Mouse (Mus musculus) forelimb bud, embryonic 11.5 days (tissue): ENCODE data around the gene Cgn.
A peak's percentile ranks its signal among the peaks of the same experiment; 100 is the strongest.

Source experiments
- DNase-seq: peaks from one replicate; pipeline ENCODE4 v3.0.0-alpha.2; 2012; ENCODE audit warnings: low read depth, low spot score

Cgn gene

DNA sequence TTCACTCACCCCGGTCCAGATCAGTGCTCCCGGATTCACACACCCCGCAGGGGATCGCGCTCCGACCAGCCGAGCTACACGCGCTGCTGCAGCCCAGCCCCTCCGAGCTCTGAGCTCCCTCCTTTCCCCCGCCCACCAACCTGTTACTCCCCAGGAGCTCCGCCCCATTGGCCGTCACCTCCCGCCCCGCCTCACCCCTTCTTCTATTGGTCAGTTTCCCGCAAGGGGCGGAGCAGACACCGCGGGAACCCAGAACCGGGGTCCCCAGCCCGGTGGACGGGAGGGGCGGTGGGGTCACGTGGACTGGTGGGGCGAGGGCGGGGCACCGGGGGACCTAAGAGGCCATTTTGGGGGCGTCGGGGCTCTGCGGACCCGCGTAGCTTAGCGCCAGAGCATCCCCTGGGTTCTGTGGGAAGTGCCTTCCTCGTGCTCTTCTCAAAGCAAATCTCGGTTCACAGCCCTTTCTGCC, at the start of gene Cgn:
TSS of gene Cgn (minus strand) at position 126 of the 469 bp plus-strand sequence.
- DNase-seq: peak; percentile 95

- DNase-seq: no peak
Measured at GRCm38 (mm10) chr3:94835396-94835795, 49.1 kb upstream of the Cgn start.

DNA sequence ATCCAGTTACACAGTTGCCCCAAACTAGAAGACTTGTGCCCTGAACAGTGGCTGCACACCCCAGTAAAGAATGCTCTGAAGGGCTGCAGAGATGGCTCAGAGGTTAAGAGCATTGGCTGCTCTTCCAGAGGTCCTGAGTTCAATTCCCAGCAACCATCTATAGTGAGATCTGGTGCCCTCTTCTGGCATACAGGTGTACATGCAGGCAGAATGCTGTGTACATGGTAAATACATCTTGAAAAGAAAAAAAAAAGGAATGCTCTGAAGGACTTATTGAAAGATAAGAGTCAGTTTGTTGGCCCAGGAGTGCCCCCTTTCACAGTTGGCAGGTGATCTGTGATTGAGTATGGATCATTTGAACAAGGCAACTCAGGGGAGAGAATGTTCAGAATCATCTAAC, 47.1 kb upstream of the Cgn start:
- no peak for DNase-seq

GRCm38 (mm10) chr3:94832701-94833100, 46.4 kb upstream of the Cgn start:
- DNase-seq: no peak

DNA sequence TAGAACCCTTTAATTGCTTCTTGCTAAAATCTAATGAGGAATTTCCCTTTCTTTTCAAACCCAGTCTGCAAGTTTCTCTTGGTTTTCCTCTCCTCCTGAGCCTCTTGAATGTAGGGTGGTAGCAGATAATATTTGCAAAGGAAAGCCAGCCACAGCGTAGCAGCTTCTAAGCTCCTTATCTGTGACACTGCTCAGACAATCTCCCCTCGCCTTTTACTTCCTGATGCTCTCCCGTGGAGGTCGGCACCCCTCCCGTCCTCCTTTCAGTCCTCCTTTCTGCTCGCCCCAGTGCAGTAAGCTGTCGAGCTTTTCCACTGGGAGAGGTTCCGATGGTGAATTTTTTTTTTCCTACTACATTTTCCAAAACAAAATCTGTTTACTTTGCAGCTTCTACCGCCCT, 45.8 kb upstream of the Cgn start:
- DNase-seq: no peak

DNA sequence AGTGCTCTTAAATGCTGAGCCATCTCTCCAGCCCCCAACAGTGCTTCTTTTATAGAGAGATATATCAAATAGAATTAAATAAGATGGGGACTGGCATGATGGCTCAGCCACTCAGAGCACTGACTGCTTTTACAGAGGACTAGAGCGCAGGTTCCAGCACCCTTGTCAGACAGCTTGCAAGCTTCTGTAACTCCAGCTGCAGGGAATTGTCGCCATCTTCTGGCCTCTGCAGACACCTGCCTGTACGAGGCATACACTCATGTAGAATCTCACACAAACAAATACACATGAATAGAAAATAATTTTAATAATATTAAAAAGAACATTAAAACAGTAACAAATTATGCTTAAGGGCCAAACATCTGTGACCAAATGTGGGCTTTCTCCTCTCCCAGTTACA, 37.8 kb upstream of the Cgn start:
- DNase-seq: no peak

DNA sequence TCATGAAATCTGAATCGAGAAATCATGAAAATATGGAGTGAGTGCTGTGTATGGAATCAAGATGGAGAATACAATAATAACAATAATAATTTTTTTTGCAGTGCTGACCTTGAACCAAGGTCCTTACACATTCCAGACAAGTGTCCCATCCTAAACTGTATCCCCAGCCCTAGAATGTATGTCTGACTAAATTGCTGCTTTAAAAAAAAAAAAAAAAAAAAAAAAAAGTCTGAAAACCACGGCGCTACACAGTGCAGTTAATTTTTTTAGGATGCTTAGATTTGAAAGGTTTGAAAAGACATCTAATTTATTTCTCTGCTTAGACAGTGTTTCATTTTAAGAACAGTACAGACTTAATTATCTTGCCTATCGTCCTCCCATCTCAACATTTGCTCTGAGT, 35.8 kb upstream of the Cgn start:
- no peak for DNase-seq

GRCm38 (mm10) chr3:94821008-94821638, 34.8 kb upstream of the Cgn start:
- peak; percentile 86 for DNase-seq

GRCm38 (mm10) chr3:94819452-94820425, 33.4 kb upstream of the Cgn start:
- DNase-seq: peak; percentile 17

DNA sequence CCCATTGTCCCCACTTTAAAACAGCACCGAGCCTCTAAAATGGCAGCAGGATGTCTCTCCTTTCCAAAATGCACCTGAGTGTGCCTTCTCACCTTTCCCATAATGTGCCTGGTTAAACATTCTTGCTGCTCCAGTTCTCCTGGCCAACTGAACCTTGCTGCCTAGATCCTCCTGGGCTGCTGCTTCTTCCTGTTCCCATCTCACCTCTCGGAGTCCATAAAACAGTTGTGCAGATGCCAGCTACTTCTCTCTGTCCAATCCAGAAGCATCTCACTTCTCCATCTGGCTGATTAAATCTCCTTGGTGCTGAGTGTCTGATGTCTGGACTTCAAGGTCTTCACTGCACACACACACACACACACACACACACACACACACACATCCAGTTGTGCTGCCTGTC, 31.4 kb upstream of the Cgn start:
- DNase-seq: no peak

DNA sequence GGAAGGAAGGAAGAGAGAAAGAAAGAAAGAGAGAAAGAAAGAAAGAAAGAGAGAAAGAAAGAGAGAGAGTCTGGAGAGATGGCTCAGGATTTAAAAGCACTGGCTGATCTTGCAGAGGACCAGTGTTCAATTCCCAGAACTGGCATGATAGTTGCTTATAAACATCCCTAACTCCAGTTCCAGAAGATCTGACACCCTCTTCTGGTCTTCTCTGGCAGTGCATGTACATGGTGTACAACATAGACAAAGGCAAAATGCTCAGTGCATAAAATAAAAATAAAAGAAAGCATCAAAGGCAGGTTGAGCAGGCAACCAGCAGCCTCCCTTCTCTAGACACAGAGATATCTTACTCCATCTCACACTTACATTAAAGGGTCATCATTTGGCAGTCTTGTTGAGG, 29.3 kb upstream of the Cgn start:
- no peak for DNase-seq

DNA sequence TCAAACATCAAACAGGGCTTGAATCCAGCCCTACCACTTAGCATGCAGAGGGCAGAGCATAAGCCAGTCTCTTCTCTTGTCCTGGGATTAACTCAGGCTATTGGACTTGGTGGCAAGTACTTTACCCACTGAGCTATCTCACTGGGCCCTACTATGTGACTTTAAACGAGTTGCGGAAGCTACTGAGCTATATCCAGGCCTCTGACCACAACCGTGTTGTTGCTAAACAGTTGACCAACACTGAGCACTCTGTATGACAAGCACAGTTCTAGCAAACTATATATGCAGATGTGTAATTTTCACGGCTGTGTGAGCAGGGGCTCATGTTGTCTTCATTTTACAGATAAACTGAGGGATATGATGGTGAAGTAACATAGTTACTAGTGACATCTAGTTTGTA, 28.4 kb upstream of the Cgn start:
- DNase-seq: no peak

- DNase-seq: no peak
Measured at GRCm38 (mm10) chr3:94814063-94814462, 27.8 kb upstream of the Cgn start.

- DNase-seq: no peak
Measured at GRCm38 (mm10) chr3:94813651-94814050, 27.4 kb upstream of the Cgn start.

- no peak for DNase-seq
Measured at GRCm38 (mm10) chr3:94811628-94812027, 25.3 kb upstream of the Cgn start.

- no peak for DNase-seq
Measured at GRCm38 (mm10) chr3:94808296-94808695, 22.0 kb upstream of the Cgn start.

DNA sequence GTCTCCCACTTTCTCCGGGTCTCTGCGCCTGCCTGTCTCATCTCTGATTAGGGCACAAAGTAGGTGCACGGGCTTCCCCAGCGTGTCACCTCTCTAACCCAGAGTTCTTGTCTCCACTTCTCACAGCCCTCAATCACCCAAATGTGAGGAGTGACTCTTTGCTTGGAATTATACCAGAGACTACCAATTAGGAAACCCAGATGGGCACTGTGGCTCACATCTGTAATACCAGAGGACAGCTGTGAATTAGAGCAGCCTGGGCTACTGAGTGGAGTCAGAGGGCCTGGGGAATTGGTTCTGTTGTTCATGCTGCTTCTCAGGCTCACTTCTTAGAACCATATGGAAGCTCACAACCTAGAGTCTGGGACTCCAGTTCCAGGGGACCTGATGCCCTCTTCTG, 18.7 kb upstream of the Cgn start:
- no peak for DNase-seq

DNA sequence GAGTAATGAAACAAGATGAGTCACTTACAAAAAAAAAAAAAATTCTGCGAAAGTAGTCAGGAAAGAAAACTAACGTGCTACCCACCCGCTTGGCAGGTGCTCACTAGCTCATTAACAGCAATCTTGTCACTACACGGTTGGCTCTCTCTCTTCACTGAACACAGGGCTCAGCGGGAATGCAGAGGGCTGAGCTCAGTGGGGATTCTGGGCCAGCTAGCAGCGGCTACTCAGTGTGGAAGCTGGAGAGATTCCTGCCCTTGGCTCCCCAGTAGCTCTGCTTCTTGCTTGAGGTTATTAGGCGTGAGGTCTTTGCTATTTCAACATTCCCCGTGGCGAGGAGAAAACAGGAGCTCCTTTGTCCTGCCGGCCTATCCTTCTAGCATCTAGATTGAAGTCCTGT, 17.9 kb upstream of the Cgn start:
- DNase-seq: no peak

DNA sequence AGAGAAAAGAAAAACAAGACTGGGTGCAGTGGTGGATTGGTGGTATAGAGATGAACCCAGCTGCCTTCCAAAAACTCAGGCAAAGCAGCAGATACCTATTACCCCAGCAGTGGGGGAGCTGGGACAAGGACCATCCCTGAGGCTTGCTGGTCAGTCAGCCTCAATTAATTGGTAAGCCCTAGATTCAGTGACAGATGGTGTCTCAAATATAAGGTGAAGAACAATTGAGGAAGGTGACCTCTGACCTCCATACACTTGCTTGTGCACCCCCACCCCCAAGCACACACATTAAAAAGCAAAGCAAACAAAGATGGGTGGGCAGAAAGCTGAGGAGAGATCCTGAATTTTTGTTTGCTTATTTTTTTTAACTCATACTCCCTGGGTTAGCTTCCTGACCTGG, 9.9 kb upstream of the Cgn start:
- DNase-seq: no peak

DNA sequence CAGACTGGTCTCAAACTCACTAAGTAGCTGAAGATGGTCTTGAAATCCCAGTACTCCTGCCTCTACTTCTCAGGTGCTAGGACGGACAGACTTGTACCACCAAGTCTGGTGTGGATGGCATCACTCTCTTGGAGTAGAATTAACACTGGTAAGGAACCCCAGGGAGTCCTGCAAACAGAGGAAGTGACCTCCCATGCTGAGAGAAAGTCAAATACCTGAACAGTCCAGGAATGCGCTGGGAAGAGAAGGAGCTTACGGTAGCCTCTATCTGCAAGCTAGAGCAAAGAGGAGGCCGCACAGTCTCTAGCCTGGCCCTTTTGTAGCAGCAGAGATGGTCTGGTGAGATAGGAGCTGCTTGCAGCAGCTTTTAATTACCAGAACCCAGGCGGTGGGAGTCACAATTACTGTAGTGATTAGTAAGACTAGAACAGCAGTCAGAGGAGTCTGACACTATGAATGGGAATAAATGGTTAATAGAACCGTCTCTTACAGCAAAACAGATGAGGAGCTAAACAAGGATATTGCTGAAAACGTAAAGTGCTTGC, 9.4 kb upstream of the Cgn start:
- no peak for DNase-seq

DNA sequence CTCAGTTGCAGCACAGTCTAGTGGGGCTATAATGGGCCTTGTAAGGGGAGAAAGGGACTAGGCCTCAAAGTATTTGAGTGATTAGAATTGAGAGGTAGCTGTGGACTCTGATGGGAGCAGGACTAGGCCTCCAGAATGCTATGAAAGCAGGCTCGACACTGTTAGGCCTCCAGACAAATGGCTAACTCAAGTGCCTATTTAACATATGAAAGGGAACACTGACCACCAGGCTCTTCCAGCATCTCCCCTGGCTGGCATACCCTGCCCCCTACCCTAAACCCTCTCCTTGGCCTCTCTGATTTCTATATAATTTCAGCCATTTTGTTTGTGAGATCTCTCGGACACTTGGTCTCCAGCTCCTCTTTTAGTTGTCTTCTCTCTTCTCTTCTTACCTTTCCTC, 8.1 kb upstream of the Cgn start:
- no peak for DNase-seq

GRCm38 (mm10) chr3:94793672-94794071, 7.4 kb upstream of the Cgn start:
- DNase-seq: no peak

GRCm38 (mm10) chr3:94792258-94792657, 6.0 kb upstream of the Cgn start:
- no peak for DNase-seq
